ENCODE assay signal across 10 mouse cellular contexts in genomic region chr2:127960579-127960978, GRCm38 (mm10).
DNase-seq lines count a peak whose midpoint lies in the region; ATAC-seq and TF ChIP-seq lines count a peak whose summit lies in the region.
"Had no signal": no experiment of that assay in that cellular context is flagged by ENCODE, and none has a peak within 500 bp of the region (broad histone marks: within the 10 kb centered on the region; RNA-seq: fewer than 3 reads in every experiment).

No protein-coding gene starts in this region.

- no peak overlapping the region for H3K9ac ChIP-seq in kidney, embryonic 15.5 days
- H3K9ac ChIP-seq in kidney, embryonic 16.5 days (replicated peaks; ENCODE audit: low read length), result no peak overlapping the region
- peak overlapping the region; percentile 19; the same call in 1 of the 2 replicates for H3K9ac ChIP-seq in midbrain, postnatal 0 days (replicated peaks; ENCODE audit: low read length, poor library complexity, severe bottlenecking)

- H3K4me2 ChIP-seq in kidney, embryonic 15.5 days, result peak overlapping the region; percentile 36; the same call in 1 of the 2 replicates
- H3K4me2 ChIP-seq in kidney, embryonic 16.5 days (replicated peaks; ENCODE audit: low read depth, low read length), result no peak overlapping the region
- H3K4me2 ChIP-seq in midbrain, postnatal 0 days (ENCODE audit: low read depth, low read length, poor library complexity, severe bottlenecking), result 0 out of 2 replicates have a peak overlapping the region, but pooled peaks have one; percentile 9

- no peak for ATAC-seq in kidney, embryonic 15.5 days (replicated peaks; ENCODE audit: low FRiP score)
- ATAC-seq in kidney, embryonic 16.5 days (ENCODE audit: low FRiP score, low TSS enrichment), result no peak
- no peak for ATAC-seq in midbrain, postnatal 0 days (ENCODE audit: low FRiP score)

- 0 out of 2 replicates have a peak overlapping the region, but pooled peaks have one; percentile 18 for H3K27ac ChIP-seq in kidney, embryonic 15.5 days
- H3K27ac ChIP-seq in kidney, embryonic 16.5 days (ENCODE audit: low read length), result no peak overlapping the region
- H3K27ac ChIP-seq in midbrain, postnatal 0 days (ENCODE audit: low read depth, low read length), result peak overlapping the region; percentile 69

- H3K4me1 ChIP-seq in kidney, embryonic 15.5 days, result peaks cover 13% of the 10 kb centered on the region
- peaks cover 10% of the 10 kb centered on the region; the same call in 1 of the 2 replicates for H3K4me1 ChIP-seq in kidney, embryonic 16.5 days (ENCODE audit: insufficient read depth, low read length)
- H3K4me1 ChIP-seq in midbrain, postnatal 0 days (ENCODE audit: insufficient read depth, low read length), result 0 out of 2 replicates have a peak, but pooled peaks cover 2% of the 10 kb centered on the region

- peak; percentile 9 for DNase-seq in cerebellum, adult 9-10 months
- DNase-seq in cerebellum, adult 8-10 months, result no peak
- peak; percentile 85 for DNase-seq in MN1 (ENCODE audit: low spot score)
- DNase-seq in midbrain, postnatal 0 days (ENCODE audit: low spot score), result peak; percentile 68
- no peak for DNase-seq in thymus, postnatal 25 days
- DNase-seq in gastrocnemius, adult 8-10 months (ENCODE audit: low spot score in 2 of 2), result no peak
- DNase-seq: lung, adult 18-20 months had no signal

- H3K9me3 ChIP-seq in kidney, embryonic 15.5 days (replicated peaks), result no peaks in the 10 kb centered on the region
- H3K9me3 ChIP-seq in kidney, embryonic 16.5 days (ENCODE audit: low read length), result no peaks in the 10 kb centered on the region
- H3K9me3 ChIP-seq in midbrain, postnatal 0 days (ENCODE audit: low read length), result no peaks in the 10 kb centered on the region

- H3K27me3 ChIP-seq in kidney, embryonic 15.5 days, result no peaks in the 10 kb centered on the region
- H3K27me3 ChIP-seq in kidney, embryonic 16.5 days (ENCODE audit: insufficient read depth, low read length), result no peaks in the 10 kb centered on the region
- H3K27me3 ChIP-seq in midbrain, postnatal 0 days (ENCODE audit: insufficient read depth, low read length), result no peaks in the 10 kb centered on the region

- 15% methylated on average over 6 of the region's 6 CpGs for WGBS in kidney, embryonic 15.5 days
- WGBS in kidney, embryonic 16.5 days, result 11% methylated on average over 6 of the region's 6 CpGs
- 24% methylated on average over 6 of the region's 6 CpGs for WGBS in midbrain, postnatal 0 days

- H3K36me3 ChIP-seq in kidney, embryonic 15.5 days, result no peaks in the 10 kb centered on the region
- H3K36me3 ChIP-seq in kidney, embryonic 16.5 days (ENCODE audit: insufficient read depth, low read length), result no peaks in the 10 kb centered on the region
- no peaks in the 10 kb centered on the region for H3K36me3 ChIP-seq in midbrain, postnatal 0 days (ENCODE audit: insufficient read depth, low read length)

- no peak overlapping the region for H3K4me3 ChIP-seq in kidney, embryonic 15.5 days (replicated peaks)
- no peak overlapping the region for H3K4me3 ChIP-seq in kidney, embryonic 16.5 days (ENCODE audit: low read length)
- no peak overlapping the region for H3K4me3 ChIP-seq in midbrain, postnatal 0 days (ENCODE audit: low read depth, low read length)
- H3K4me3 ChIP-seq: left cerebral cortex, adult 2 months had no signal

- no peak for TF ChIP-seq CTCF in midbrain, postnatal 0 days (IDR thresholded peaks at IDR 0.05)

Comparison
In these comparisons a context has a peak if more than half of its experiments do, and no peak if none do; other contexts are left out.
1. DNase-seq: peak in cerebellum, adult 9-10 months (single experiment), MN1 (single experiment) and midbrain, postnatal 0 days (single experiment); none in cerebellum, adult 8-10 months (single experiment), thymus, postnatal 25 days (single experiment) and gastrocnemius, adult 8-10 months (0 of 2).